Mouse (Mus musculus): ENCODE measurements around the gene Olfr137. TPM values are rescaled to one million over a fixed set of nuclear protein-coding genes. Genes with fewer than 3 reads are reported as not detected.

Olfr137 gene
- not detected for total RNA-seq (2021)
- long read RNA-seq, experiment 1, result 0 reads
- long read RNA-seq, experiment 2, result 0 reads

DNA sequence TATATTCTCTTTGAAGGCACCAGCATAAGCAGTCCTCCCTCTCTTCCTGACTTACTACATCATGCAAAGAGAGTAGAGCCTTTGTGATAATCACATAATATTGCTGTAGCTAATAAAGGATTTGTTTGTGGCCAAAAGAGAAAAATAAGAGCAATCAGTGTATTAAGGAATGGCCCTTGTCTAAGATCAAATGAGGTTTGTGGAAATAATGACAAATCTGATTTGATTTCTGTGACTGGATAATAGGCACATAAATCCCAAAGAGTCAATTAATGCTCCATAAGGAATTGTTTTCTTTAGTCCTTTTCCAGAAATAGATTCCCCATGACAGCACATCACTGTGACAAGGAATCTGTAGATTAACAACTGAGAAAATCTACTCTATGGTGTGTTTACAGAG is at the start of gene Olfr137:
Gene Olfr137, minus strand, starts transcription at position 101 of the 400 bp plus-strand sequence.
- DNase-seq (ENCODE audit: low spot score in 2 of 2), result no peak

GRCm38 (mm10) chr17:38329531-38329930 is 22.2 kb upstream of the Olfr137 start, which contains the start of gene Olfr136:
Olfr136 (plus strand) TSS chr17:38329831.
- no peak for DNase-seq (ENCODE audit: low spot score in 2 of 2)

DNA sequence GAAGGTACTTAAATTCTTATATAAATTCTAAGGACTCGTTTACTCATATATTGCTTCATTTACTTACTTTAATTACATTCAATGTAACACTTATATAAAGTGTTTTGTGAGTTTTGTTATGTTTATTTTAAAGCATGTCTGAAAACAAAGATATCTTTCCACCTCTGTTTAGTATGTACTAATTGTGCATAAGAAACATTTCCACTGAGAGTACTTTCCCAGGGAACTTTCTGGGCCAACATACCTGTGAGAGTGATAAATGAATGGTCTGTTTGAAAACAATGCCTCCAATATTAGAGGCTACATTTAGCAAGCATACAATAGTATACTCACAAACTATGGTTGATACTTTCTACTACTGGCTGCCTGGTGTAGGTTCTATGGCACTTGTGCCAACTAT is 46.6 kb downstream of the Olfr137 start, which contains the start of gene Olfr138:
Gene Olfr138, plus strand, starts transcription at position 301 of the 400 bp plus-strand sequence.
- no peak for DNase-seq (ENCODE audit: low spot score in 2 of 2)

Other genes with a start within 250 kb of the Olfr137 start
- not detected for gene Olfr129, start 247.5 kb downstream of the Olfr137 start, total RNA-seq (2021)
- not detected for gene Olfr130, start 243.6 kb downstream of the Olfr137 start, total RNA-seq (2021)
- gene Olfr131, start 218.9 kb downstream of the Olfr137 start, total RNA-seq (2021), result not detected
- gene Olfr132, start 173.0 kb downstream of the Olfr137 start, total RNA-seq (2021), result not detected
- not detected for gene Olfr133, start 162.3 kb downstream of the Olfr137 start, total RNA-seq (2021)
- gene Olfr134, start 136.2 kb downstream of the Olfr137 start, total RNA-seq (2021), result not detected
- not detected for gene Olfr135, start 103.2 kb downstream of the Olfr137 start, total RNA-seq (2021)
- gene Olfr138, start 46.5 kb downstream of the Olfr137 start, total RNA-seq (2021), result not detected
- gene Olfr136, start 22.3 kb upstream of the Olfr137 start, total RNA-seq (2021), result not detected
- not detected for gene Esp36, start 112.6 kb upstream of the Olfr137 start, total RNA-seq (2021)
- not detected for gene Esp34, start 246.6 kb upstream of the Olfr137 start, total RNA-seq (2021)